Mouse (Mus musculus) kidney, adult 2 months (tissue): ENCODE data around the gene Gm4787.

Experiments
- CTCF ChIP-seq: fragments of 200-500 bp; conservative IDR thresholded peaks from 2 replicates; pipeline ENCODE4 v1.5.1; 2011; ENCODE audit warnings: low read depth, mild to moderate bottlenecking, control low read depth, low read length, moderate library complexity, mixed read lengths; ENCODE audit not compliant: insufficient read depth, insufficient read length
- POLR2A ChIP-seq: fragments of 200-500 bp; IDR thresholded peaks from one replicate; pipeline ENCODE4 v1.6.1; 2011; ENCODE audit warnings: low read depth, low read length, control low read depth

DNA sequence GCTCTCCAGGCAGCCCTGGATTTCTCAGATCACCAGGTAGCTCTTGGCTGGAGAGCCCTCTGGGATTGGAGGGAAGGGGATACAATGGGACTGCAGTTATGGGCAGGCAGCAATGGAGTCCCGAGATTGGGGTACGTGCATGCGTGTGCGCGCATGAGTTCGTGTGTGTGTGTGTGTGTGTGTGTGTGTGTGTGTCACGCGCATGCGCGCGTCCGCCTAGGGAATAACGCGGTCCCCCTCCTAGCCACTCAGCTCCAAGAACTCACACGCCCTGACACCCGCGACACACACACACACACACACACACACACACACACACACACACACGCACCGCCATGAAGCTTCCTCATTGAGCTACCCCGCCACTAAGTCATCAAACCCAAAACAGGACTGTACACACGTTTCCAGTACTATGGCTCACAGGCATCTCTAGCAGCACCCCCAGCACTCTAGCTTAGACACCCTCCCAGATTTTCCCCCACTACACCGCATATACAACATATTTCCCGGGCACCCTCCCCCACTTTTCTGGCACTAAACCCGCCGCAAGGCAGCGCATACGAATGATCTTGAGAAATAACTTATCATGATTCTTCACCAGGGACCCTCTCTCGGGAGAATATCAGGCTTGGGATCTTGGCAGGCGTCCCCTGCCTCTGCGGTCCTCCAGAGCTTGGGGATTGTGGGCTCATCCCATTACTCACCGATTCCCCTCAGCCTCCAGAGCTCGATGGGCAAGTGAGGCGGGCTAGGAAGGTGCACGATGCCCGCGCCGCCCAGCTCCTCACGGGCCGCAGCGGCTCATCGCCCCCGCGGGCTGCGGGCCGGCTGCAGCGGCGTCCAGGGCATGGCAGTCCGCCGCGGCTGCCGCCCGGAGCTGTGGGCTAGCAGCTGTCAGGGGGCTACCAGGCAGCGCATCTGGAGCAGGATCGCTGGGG, 47.1 kb downstream of the Gm4787 start:
- TF ChIP-seq CTCF (no peak), POLR2A (no peak)
